Mouse (Mus musculus): Measurements from ENCODE around the gene Atcay.
A peak's percentile ranks its signal among the peaks of the same experiment; 100 is the strongest.
"Not testable (repeated sequence)": the region's sequence is repeated elsewhere in the genome, so short reads cannot be mapped to it uniquely, and the experiment has no call there.

Gene Atcay

DNA sequence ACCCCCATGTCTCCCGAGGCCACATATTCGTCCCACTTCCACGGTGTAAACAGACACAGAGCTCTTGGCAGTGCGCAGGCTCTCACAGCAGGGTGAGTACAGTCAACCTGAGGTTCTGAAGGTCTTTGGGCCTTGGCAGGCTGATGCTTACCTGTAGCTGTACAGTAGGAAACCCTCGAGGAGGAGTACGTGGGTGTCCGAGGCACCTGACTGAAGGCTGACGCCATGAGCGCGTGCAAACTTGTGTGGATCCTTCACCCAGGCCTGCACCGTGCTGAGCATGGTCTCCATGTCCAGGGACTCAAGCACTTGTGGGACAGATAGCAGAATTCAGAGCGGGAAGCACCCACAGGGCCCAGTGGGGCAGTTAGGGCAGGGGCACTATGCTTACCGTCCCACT lies 30.5 kb downstream of the Atcay start:
- no peak for ATAC-seq (ENCODE audit: low TSS enrichment)

- no peak for ATAC-seq (ENCODE audit: low TSS enrichment)
Observed at GRCm38 (mm10) chr10:81198990-81199389, 31.6 kb downstream of the Atcay start.

DNA sequence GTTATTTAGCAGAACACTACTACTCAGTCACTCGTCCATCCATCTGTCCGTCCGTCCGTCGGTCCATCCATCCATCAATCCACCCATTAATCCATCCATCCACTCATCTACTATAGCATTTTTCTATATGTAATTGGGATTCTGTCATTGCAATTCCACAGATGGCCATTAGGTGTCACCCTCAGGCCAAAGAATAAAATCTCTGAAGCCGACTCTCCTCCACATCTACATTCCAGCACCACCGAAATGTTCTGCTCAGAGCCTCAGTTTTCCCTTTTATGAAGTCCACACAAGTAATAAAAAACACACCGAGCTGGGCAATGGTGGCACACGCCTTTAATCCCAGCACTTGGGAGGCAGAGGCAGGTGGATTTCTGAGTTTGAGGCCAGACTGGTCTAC lies 32.4 kb downstream of the Atcay start:
- ATAC-seq (ENCODE audit: low TSS enrichment): no peak

DNA sequence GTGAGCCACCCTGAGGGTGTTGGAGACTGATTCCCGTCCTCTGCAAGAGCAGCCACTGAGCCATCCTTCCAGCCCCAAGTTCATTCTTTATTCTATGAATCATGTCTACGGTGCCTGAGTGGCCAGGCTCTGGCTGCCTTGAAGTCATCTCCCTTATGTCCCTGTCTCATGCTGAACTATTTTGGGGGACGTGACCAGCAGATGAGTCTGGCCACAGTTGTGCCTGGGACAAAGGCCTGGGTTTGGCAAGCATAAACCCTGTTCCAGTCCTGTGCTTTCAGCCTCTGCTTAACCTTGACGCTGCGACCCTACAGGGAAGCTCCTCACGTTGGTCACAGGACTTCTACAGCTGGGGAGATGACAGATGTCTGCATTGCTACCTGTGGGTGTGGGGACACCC lies 33.3 kb downstream of the Atcay start:
- ATAC-seq (ENCODE audit: low TSS enrichment): no peak

GRCm38 (mm10) chr10:81196470-81197065 lies 34.1 kb downstream of the Atcay start:
- no peak for ATAC-seq (ENCODE audit: low TSS enrichment)

- ATAC-seq (ENCODE audit: low TSS enrichment): no peak
Observed at GRCm38 (mm10) chr10:81195300-81195699, 35.3 kb downstream of the Atcay start.

DNA sequence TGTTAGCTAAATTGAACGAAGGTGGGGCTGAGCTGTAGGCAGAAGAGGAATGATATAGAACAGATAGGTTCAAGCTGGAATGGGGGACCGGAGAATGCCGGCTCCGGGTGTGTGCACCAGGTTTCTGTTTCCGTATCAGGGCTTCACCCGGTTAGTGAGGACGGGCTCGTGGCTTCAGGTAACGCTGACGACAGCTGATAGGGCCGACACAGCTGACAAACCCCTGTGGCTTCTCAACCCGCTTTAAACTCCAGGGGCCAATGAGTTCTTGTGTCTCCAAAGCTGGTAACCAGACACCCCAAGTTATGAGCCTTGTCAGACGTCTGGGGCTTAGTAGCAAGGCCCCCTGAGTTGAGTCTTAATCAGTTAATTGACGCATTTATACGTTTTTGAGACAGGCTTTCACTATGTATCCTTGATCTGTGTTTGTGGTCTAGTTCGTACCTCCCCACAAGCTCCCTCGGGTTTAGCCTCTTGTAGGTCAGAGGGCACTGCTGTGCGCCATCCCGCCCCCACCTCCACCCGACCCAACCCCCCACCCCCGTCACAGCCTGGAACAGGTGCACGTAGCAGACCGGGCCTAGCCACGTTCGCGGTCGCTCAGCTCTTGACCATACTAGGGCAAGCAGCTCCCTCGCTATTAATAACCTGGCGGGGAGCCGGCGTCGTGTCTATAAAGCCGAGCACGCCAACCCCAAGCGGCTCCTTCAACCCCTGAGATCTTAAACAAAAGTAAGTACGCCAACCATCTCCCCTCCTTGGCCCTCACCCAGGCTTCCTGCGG lies 36.5 kb downstream of the Atcay start:
- no peak for ATAC-seq (ENCODE audit: low TSS enrichment)

- peak; percentile 39 for ATAC-seq (ENCODE audit: low TSS enrichment)
Observed at GRCm38 (mm10) chr10:81192968-81193501, 37.6 kb downstream of the Atcay start.

DNA sequence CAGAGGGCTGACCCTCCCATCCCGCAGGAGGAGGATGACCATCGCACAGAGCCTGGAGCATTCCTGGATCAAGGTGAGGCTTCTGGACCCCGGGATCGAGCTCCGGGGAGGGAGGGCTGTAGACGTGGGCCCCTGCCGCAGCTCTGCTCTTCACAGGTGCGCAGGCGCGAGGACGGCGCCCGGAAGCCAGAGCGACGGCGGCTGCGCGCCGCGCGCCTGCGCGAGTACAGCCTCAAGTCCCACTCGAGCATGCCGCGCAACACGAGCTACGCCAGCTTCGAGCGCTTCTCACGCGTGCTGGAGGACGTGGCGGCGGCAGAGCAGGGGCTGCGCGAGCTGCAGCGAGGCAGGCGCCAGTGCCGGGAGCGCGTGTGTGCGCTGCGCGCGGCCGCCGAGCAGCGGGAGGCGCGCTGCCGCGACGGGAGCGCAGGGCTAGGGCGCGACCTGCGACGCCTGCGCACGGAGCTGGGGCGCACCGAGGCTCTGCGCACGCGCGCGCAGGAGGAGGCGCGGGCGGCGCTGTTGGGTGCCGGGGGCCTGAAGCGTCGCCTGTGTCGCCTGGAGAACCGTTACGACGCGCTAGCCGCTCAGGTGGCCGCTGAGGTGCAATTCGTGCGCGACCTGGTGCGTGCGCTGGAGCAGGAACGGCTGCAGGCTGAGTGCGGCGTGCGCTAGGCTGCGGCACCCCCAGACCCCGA lies 38.2 kb downstream of the Atcay start:
- ATAC-seq (ENCODE audit: low TSS enrichment): peak; percentile 78

- no peak for ATAC-seq (ENCODE audit: low TSS enrichment)
Observed at GRCm38 (mm10) chr10:81191342-81191982, 39.2 kb downstream of the Atcay start.

DNA sequence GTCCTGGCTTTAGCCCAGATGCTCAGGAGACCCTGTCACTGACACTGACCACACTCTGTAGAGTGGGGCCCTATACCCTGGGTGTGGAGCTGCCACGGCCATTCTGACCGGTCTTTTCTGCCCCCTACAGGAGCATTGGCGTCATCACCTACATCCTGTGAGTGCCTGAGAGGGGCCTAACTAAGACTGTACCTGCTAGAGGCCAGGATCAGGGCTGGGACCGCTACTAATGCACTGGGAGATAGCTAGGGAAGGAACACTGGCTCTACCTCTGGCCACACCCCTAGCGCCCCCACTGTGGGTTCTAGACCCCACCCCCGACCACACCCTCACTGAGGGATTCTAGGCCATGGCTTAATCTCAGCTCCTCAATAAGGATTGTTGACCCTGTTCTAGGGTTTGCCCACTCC lies 39.7 kb downstream of the Atcay start:
- ATAC-seq (ENCODE audit: low TSS enrichment): no peak

- no peak for ATAC-seq (ENCODE audit: low TSS enrichment)
Observed at GRCm38 (mm10) chr10:81190236-81190911, 40.3 kb downstream of the Atcay start.

DNA sequence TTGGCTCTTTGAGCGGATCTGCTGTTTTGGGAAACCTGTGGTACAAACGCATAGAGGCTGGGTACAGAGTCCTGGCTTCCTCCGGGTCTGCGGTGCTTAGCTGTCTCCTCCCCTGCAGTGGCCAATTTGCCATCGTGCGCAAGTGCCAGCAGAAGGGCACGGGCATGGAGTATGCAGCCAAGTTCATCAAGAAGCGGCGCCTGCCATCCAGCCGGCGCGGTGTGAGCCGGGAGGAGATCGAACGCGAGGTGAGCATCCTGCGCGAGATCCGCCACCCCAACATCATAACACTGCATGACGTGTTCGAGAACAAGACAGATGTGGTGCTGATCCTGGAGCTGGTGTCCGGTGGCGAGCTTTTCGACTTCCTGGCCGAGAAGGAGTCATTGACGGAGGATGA lies 40.8 kb downstream of the Atcay start:
- ATAC-seq (ENCODE audit: low TSS enrichment): no peak

DNA sequence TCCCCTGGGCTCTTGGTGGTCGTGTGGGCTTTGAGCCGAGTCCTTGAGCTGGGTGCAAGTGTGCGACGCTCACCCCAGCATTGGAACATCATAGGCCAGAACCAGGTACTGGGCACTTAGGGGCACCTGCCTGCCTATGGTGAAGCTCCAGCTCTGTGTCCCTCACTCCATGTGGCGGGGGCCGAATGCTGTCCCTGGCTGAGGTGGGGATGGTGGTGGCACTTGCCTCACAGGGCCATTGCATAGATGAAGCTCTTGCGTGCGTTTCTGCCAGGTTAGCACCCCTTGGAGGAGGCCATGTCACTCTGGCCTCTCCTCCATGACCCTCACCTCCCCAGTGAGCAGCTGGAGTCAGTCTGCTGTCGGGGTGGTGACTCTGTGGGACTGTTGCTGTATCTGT lies 43.5 kb downstream of the Atcay start:
- no peak for ATAC-seq (ENCODE audit: low TSS enrichment)

DNA sequence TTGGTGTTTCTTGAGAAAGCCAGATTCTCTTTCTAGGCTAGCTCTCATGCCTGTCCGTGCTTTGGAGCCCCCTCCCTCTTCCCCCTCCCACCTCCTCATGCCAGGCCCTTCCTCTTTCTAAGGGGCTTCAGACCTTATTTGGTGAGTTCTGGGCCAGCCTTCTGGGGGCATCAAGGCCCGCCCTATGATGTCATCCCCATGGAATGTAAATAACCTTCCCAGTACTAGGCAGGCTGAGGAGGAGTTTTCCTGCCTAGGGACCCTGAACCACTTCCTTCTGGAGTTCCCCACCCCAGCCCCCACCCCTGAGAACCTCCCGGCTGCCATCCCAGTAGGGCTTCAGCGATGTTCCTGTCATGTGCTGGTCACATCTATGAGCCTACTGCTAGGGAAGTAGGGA lies 45.9 kb downstream of the Atcay start:
- no peak for ATAC-seq (ENCODE audit: low TSS enrichment)

DNA sequence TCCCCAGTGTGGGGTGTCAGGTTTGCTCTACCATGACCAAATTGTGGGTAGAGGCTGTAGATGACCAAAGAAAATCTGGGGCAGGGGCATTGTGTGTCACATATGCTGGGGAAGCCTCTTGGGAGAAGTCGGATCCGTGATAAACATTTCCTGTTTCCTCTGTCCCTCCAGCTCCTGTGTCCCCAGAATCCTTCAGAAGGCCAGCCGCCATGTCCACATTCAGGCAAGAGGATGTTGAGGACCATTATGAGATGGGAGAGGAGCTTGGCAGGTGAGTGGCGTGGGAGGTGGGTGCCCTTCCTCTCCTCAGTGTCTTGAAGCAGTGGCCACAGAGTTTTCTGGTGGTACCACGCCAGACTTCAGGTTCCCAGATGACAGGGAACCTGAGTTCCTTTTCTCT lies 46.8 kb downstream of the Atcay start, which contains the start of gene 4930442H23Rik:
4930442H23Rik (minus strand) TSS at position 45 of the 400 bp plus-strand sequence.
- no peak for ATAC-seq (ENCODE audit: low TSS enrichment)

DNA sequence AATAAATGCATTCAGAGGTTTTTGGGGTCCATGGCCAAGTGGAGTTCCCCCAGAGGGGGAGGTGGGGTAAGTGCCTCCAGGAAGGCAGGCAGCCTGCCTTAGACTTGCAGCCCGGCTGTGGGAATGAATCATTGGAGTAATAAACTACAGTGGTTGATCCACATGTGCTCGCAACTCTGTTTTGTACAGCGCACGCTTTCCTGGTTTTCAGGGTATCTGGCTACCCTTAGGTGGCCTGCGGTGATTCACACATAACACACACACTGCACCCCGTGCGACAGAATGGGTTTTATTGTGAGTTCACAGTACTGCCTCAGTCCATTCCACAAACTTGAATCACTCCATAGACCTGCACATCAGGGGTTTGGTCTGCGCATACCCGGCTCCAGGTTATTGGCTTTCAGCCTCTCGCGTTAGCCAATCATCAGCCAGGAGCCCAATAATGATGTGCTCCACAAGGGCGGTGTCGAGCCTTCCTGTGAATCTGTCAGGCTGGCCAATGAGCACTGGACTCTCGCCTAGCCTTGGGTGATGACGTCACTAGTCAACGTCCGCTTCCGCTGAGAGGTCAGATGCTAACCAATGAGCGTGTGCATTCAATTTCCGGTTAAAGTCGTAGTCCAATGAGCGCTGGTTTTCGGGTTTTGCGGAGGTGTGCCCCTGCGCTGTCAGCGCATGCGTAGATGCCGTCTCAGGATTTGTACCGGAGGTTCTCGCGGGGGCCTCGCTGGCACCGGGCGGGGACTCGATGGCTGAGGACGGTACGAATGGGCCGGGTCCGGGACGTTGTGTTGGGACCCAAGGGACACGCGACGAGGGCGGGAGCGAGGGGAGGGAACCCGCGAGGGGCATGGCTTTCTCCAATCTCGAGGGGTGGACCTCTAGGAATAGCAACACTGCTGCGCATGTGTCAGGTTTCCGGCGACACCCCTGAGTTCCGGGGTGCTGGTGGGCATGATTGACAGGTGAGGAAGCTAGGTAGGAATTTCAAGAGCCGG lies 48.0 kb downstream of the Atcay start, which contains the start of gene Dapk3:
Dapk3 (plus strand) TSS at position 670 of the 998 bp plus-strand sequence.
- ATAC-seq (ENCODE audit: low TSS enrichment): peak; percentile 89

GRCm38 (mm10) chr10:81181860-81182259 lies 48.8 kb downstream of the Atcay start:
- not testable (repeated sequence) for ATAC-seq (ENCODE audit: low TSS enrichment)

DNA sequence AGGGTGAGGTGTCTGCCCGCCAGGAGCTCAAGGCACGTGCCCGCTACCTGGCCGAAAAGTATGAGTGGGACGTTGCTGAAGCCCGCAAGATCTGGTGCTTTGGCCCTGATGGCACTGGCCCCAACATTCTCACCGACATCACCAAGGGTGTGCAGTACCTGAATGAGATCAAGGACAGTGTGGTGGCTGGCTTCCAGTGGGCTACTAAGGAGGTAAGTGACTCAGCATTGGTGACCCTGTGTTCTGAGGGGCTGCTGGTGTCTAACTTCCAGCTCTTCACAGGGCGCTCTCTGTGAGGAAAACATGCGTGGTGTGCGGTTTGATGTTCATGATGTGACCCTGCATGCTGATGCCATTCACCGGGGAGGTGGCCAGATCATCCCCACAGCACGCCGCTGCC lies 49.7 kb downstream of the Atcay start:
- ATAC-seq (ENCODE audit: low TSS enrichment): no peak

Measured in frontal cortex, adult (tissue).